Mouse (Mus musculus): Measurements from ENCODE around the gene Dbx1. TPM values are rescaled to one million over a fixed set of nuclear protein-coding genes. Genes with fewer than 3 reads are reported as not detected.

Dbx1 gene
- polyA plus RNA-seq, 1 experiment from 2014 or later, result not detected

DNA sequence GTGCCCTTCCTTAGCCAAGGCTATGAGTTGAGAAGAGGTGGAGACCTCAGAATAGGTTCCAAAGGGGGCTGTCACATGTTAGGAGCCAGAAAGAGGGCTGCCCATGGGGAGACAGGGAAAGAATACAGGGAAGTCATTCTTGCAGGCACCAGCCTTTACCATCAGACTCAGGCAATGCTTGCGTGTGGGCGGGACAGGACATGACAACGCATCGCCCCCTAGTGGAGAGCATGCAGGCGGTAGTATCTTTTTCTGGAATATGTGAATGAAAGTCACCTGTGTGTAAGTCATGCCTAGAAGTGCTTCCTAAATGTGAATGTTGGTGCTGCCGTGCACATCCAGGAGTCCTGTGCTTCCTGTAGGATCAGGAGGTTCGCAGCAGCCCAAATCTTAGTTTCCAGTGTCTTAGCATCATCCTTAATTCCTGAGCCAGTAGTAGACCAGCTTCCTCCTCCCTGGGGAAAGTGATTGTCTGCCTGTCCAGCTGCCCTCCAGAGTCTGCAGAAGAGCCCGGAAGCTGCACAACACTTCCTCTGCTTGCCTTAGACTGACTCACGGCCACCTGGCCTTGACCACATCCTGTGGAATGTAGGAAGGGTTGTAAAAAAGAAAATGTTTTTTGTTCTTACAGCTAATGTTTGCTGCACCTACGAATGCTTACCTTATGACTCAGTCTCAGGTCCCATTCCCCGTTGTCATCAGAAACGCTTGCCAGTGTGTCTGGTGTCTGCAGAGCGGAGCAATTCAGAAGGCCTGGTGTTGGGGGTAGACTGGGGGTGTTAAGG, 35.3 kb downstream of the Dbx1 start:
- no peak overlapping the region for H3K4me2 ChIP-seq (replicated peaks; ENCODE audit: low read depth)
- no peak overlapping the region for H3K27ac ChIP-seq (replicated peaks)
- no peaks in the 10 kb centered on the region for H3K9me3 ChIP-seq (ENCODE audit: control insufficient read depth, low read length)
- 38% methylated on average over 13 of the region's 13 CpGs for WGBS
- H3K9ac ChIP-seq (ENCODE audit: low read length), result no peak overlapping the region
- H3K4me3 ChIP-seq (ENCODE audit: low read depth, low read length), result no peak overlapping the region
- peak; percentile 78 for ATAC-seq (ENCODE audit: low FRiP score, low TSS enrichment)
- H3K27me3 ChIP-seq (ENCODE audit: control insufficient read depth, insufficient read depth, low read length), result no peaks in the 10 kb centered on the region
- peak; percentile 92 for TF ChIP-seq CTCF (IDR thresholded peaks at IDR 0.05; ENCODE audit: low read depth)
- TF ChIP-seq EP300 (optimal IDR thresholded peaks at IDR 0.05), result no peak
- peaks cover 17% of the 10 kb centered on the region for H3K36me3 ChIP-seq (ENCODE audit: control insufficient read depth, insufficient read depth, low read length)
- no peaks in the 10 kb centered on the region for H3K4me1 ChIP-seq (replicated peaks; ENCODE audit: control insufficient read depth, insufficient read depth)
- DNase-seq (ENCODE audit: low spot score), result peak; percentile 75

DNA sequence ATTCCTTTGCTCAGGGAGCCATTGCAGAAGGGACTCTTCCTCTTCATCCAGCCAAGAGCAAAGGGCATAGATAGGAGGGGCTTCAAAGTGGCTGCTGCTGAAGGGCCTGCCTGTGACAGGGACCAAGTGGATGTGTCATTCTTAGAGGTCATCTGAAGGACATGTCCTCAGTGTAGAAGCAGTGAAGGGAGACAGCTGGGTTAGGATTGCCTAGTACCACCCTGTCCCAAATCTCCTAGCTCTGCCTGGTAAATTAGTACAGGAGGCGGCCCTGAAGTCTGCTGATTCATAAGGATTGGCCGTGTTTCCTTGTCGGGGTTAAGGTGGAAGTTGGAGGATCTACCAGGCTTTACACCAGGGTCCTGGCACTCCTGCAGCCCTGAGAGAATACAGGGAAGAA, 36.7 kb downstream of the Dbx1 start:
- peaks cover 17% of the 10 kb centered on the region for H3K36me3 ChIP-seq (ENCODE audit: control insufficient read depth, insufficient read depth, low read length)
- H3K9ac ChIP-seq (ENCODE audit: low read length), result no peak overlapping the region
- WGBS, result 77% methylated on average over 3 of the region's 3 CpGs
- H3K27ac ChIP-seq (replicated peaks), result no peak overlapping the region
- H3K27me3 ChIP-seq (ENCODE audit: control insufficient read depth, insufficient read depth, low read length), result no peaks in the 10 kb centered on the region
- DNase-seq (ENCODE audit: low spot score), result no peak
- H3K4me1 ChIP-seq (replicated peaks; ENCODE audit: control insufficient read depth, insufficient read depth), result no peaks in the 10 kb centered on the region
- H3K4me2 ChIP-seq (replicated peaks; ENCODE audit: low read depth), result no peak overlapping the region
- TF ChIP-seq CTCF (IDR thresholded peaks at IDR 0.05; ENCODE audit: low read depth) (no peak), EP300 (optimal IDR thresholded peaks at IDR 0.05) (no peak)
- no peaks in the 10 kb centered on the region for H3K9me3 ChIP-seq (ENCODE audit: control insufficient read depth, low read length)
- no peak for ATAC-seq (ENCODE audit: low FRiP score, low TSS enrichment)
- H3K4me3 ChIP-seq (ENCODE audit: low read depth, low read length), result no peak overlapping the region

GRCm38 (mm10) chr7:49598225-49598624, 38.4 kb downstream of the Dbx1 start:
- ATAC-seq (ENCODE audit: low FRiP score, low TSS enrichment) (no peak), DNase-seq (ENCODE audit: low spot score) (no peak)
- no peak for TF ChIP-seq EP300 (optimal IDR thresholded peaks at IDR 0.05)
- TF ChIP-seq CTCF (IDR thresholded peaks at IDR 0.05; ENCODE audit: low read depth), result no peak
- Histone ChIP-seq H3K9me3 (ENCODE audit: control insufficient read depth, low read length) (no peaks in the 10 kb centered on the region), H3K27me3 (ENCODE audit: control insufficient read depth, insufficient read depth, low read length) (no peaks in the 10 kb centered on the region), H3K4me3 (ENCODE audit: low read depth, low read length) (no peak overlapping the region), H3K9ac (ENCODE audit: low read length) (no peak overlapping the region), H3K4me2 (replicated peaks; ENCODE audit: low read depth) (no peak overlapping the region), H3K27ac (replicated peaks) (no peak overlapping the region), H3K36me3 (ENCODE audit: control insufficient read depth, insufficient read depth, low read length) (peaks cover 24% of the 10 kb centered on the region), H3K4me1 (replicated peaks; ENCODE audit: control insufficient read depth, insufficient read depth) (no peaks in the 10 kb centered on the region)
- WGBS, result 91% methylated on average over 13 of the region's 13 CpGs

GRCm38 (mm10) chr7:49597776-49598175, 38.9 kb downstream of the Dbx1 start:
- H3K4me3 ChIP-seq (ENCODE audit: low read depth, low read length), result no peak overlapping the region
- no peak overlapping the region for H3K9ac ChIP-seq (ENCODE audit: low read length)
- 84% methylated on average over 3 of the region's 3 CpGs for WGBS
- H3K27me3 ChIP-seq (ENCODE audit: control insufficient read depth, insufficient read depth, low read length), result no peaks in the 10 kb centered on the region
- no peak overlapping the region for H3K27ac ChIP-seq (replicated peaks)
- TF ChIP-seq EP300 (optimal IDR thresholded peaks at IDR 0.05), result no peak
- no peak for TF ChIP-seq CTCF (IDR thresholded peaks at IDR 0.05; ENCODE audit: low read depth)
- ATAC-seq (ENCODE audit: low FRiP score, low TSS enrichment) (no peak), DNase-seq (ENCODE audit: low spot score) (no peak)
- no peaks in the 10 kb centered on the region for H3K4me1 ChIP-seq (replicated peaks; ENCODE audit: control insufficient read depth, insufficient read depth)
- no peaks in the 10 kb centered on the region for H3K9me3 ChIP-seq (ENCODE audit: control insufficient read depth, low read length)
- H3K36me3 ChIP-seq (ENCODE audit: control insufficient read depth, insufficient read depth, low read length), result peaks cover 24% of the 10 kb centered on the region
- no peak overlapping the region for H3K4me2 ChIP-seq (replicated peaks; ENCODE audit: low read depth)

DNA sequence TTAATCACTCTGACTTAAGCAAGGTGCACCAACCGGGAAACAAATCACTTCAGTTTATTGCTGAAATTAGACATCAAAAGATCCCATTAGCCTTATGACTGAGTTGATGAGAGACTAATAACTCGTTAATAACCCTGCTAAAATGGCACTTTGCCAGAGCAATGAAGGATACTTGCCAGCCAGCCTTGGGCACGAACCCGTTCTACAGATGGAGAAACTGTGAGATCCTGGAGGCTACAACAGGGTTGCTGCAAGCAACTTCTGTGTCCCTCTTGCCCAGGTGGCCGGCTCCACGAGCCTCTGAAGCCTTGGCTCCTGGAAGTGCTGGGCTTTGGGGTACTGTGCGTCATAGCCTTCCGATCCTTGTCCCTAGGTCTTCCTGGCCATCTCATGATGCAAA, 47.0 kb downstream of the Dbx1 start:
- no peak overlapping the region for H3K4me2 ChIP-seq (replicated peaks; ENCODE audit: low read depth)
- H3K27me3 ChIP-seq (ENCODE audit: control insufficient read depth, insufficient read depth, low read length), result no peaks in the 10 kb centered on the region
- peaks cover 21% of the 10 kb centered on the region for H3K36me3 ChIP-seq (ENCODE audit: control insufficient read depth, insufficient read depth, low read length)
- H3K27ac ChIP-seq (replicated peaks), result no peak overlapping the region
- H3K4me1 ChIP-seq (replicated peaks; ENCODE audit: control insufficient read depth, insufficient read depth), result no peaks in the 10 kb centered on the region
- TF ChIP-seq CTCF (IDR thresholded peaks at IDR 0.05; ENCODE audit: low read depth) (no peak), EP300 (optimal IDR thresholded peaks at IDR 0.05) (no peak)
- no peak overlapping the region for H3K9ac ChIP-seq (ENCODE audit: low read length)
- ATAC-seq (ENCODE audit: low FRiP score, low TSS enrichment) (no peak), DNase-seq (ENCODE audit: low spot score) (no peak)
- no peak overlapping the region for H3K4me3 ChIP-seq (ENCODE audit: low read depth, low read length)
- H3K9me3 ChIP-seq (ENCODE audit: control insufficient read depth, low read length), result no peaks in the 10 kb centered on the region
- WGBS, result 90% methylated on average over 8 of the region's 8 CpGs

GRCm38 (mm10) chr7:49586530-49587120, 50.0 kb downstream of the Dbx1 start:
- 66% methylated on average over 5 of the region's 5 CpGs for WGBS
- Histone ChIP-seq H3K36me3 (ENCODE audit: control insufficient read depth, insufficient read depth, low read length) (peaks cover 14% of the 10 kb centered on the region), H3K27ac (replicated peaks) (no peak overlapping the region), H3K4me1 (replicated peaks; ENCODE audit: control insufficient read depth, insufficient read depth) (no peaks in the 10 kb centered on the region), H3K9me3 (ENCODE audit: control insufficient read depth, low read length) (no peaks in the 10 kb centered on the region), H3K4me3 (ENCODE audit: low read depth, low read length) (no peak overlapping the region), H3K27me3 (ENCODE audit: control insufficient read depth, insufficient read depth, low read length) (no peaks in the 10 kb centered on the region), H3K4me2 (replicated peaks; ENCODE audit: low read depth) (no peak overlapping the region), H3K9ac (ENCODE audit: low read length) (no peak overlapping the region)
- TF ChIP-seq CTCF (IDR thresholded peaks at IDR 0.05; ENCODE audit: low read depth), result no peak
- TF ChIP-seq EP300 (optimal IDR thresholded peaks at IDR 0.05), result no peak
- no peak for ATAC-seq (ENCODE audit: low FRiP score, low TSS enrichment)
- DNase-seq (ENCODE audit: low spot score), result no peak

Data from stomach, postnatal 0 days (tissue).